Mouse (Mus musculus) bone marrow macrophage, adult 2 months (primary cell): ENCODE measurements around the gene Cpeb1. TPM values are rescaled to one million over a fixed set of nuclear protein-coding genes. Genes with fewer than 3 reads are reported as not detected.

ENCODE experiments used
- H3K27ac ChIP-seq: 2 replicates; pipeline ENCODE4 v1.5.1; 2012; ENCODE audit warnings: low read depth, low read length; ENCODE audit not compliant: insufficient read depth
- H3K4me1 ChIP-seq: 2 replicates; pipeline ENCODE4 v1.6.1; 2012; ENCODE audit warnings: low read length; ENCODE audit not compliant: control insufficient read depth, insufficient read depth
- H3K4me3 ChIP-seq: 2 replicates; pipeline ENCODE4 v1.5.1; 2012; ENCODE audit warnings: mild to moderate bottlenecking, low read length, moderate library complexity; ENCODE audit not compliant: insufficient read depth
- CTCF ChIP-seq: IDR thresholded peaks from 2 replicates; pipeline ENCODE4 v1.5.1; 2012; ENCODE audit warnings: low read depth, mild to moderate bottlenecking, low read length, moderate library complexity
- POLR2A ChIP-seq: IDR thresholded peaks from 2 replicates; pipeline ENCODE4 v1.6.1; 2012; ENCODE audit warnings: mild to moderate bottlenecking, low read depth, low read length, borderline replicate concordance
- polyA plus RNA-seq: library from polyadenylated mRNA; stranded (reverse); fragments of >200 nt; gene quantifications from 2 replicates; pipeline ENCODE4 v1.2.4, GENCODE M21; 2012; ENCODE audit not compliant: missing spikeins, insufficient read depth, insufficient read length

Gene Cpeb1
- polyA plus RNA-seq, 1 experiment, result 0.97 TPM

DNA sequence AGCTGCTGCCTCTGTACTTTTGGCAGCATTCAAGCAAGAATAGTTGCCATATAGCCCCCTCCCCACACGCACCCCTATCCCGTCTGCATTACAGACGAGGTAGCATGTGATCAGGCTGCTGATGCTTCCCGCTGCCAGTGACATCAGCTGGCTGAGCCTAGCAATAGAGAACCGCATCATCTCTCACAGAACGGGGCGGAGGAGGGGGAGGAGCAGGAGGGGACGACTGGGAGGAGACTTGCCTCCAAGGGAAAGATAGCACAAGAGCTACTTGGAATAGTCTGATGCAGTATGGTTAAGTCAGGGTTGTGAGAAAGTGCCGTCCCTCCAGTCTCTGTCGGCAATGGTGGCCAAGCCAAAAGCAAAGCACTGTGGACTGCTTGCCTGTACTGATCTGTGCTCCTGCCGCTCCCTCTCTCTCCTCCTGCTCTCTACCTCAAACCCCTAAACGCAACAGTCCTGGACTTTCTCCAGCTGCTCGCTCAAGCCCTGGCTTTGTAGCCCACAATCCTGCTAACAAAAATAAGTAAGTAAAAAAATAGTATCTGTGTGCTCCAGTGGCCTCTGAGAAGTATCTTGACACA is 82.8 kb downstream of the Cpeb1 start:
- Histone ChIP-seq H3K4me1 (peaks cover 31% of the 10 kb centered on the region), H3K4me3 (peak overlapping the region; percentile 20), H3K27ac (peak overlapping the region; percentile 49)
- no peak for TF ChIP-seq CTCF
- TF ChIP-seq POLR2A, result no peak

DNA sequence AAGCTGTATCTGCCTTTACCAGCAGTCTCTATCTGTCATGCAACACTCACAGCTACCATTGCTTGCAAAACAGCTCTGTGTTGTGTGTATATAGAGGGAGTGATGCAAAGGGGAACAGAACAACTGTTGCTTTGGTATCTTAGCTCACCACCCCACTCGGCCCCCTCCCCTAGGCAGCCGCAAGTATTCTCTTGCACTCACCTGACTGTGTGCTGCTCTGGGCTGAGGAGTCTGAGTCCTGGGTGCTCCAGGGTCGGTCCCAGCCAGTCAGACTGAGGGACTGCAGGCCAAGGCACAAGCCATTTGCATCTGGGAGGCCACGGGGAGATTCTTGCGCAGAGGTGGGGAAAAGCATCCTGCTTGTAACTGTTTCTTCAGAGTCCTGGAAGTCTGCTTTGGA is 83.5 kb downstream of the Cpeb1 start:
- Histone ChIP-seq H3K4me1 (peaks cover 31% of the 10 kb centered on the region), H3K4me3 (peak overlapping the region; percentile 20), H3K27ac (peak overlapping the region; percentile 49)
- TF ChIP-seq POLR2A, result no peak
- no peak for TF ChIP-seq CTCF

DNA sequence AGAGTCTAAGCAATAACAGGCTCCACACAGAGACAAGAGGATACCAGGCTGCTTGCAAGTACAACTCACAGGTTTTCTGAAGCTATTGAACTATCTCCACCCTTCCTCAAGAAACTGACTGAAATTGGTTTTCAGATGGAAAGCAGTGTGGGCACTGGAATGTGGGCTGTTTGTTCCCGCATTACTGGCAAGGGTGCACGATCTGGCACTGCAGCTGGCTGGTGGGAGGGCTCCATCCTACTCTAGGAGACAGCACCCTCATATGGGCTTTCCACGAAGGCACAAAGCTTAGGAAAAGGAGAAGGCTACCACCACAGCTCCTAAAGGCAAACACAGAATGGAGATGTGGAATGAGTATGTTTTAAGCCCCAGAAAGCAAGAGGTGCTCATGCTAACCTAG is 85.5 kb downstream of the Cpeb1 start:
- peaks cover 31% of the 10 kb centered on the region for H3K4me1 ChIP-seq
- no peak for TF ChIP-seq CTCF
- TF ChIP-seq POLR2A, result no peak
- no peak overlapping the region for H3K27ac ChIP-seq
- no peak overlapping the region for H3K4me3 ChIP-seq

DNA sequence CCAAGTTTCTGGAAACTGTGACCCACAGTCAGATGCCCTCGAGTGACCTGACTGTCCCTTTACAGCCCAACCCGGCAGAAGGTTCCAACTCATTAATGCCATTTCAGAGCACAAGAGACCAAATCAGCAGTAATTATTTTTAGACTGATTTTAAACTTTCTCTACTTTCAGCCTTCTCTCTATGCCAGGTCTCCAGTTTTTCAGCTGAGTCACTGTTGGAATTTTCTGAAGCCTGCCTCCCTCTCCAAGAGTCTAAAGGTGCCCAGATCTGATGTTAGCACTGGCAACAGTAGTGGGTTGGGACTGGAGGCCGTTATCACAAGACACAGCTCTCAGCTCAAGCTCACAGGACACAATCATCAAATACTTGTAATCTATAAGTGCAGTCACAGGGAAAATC is 87.3 kb downstream of the Cpeb1 start:
- no peak overlapping the region for H3K27ac ChIP-seq
- TF ChIP-seq CTCF (no peak), POLR2A (no peak)
- H3K4me3 ChIP-seq, result no peak overlapping the region
- H3K4me1 ChIP-seq, result peaks cover 25% of the 10 kb centered on the region

DNA sequence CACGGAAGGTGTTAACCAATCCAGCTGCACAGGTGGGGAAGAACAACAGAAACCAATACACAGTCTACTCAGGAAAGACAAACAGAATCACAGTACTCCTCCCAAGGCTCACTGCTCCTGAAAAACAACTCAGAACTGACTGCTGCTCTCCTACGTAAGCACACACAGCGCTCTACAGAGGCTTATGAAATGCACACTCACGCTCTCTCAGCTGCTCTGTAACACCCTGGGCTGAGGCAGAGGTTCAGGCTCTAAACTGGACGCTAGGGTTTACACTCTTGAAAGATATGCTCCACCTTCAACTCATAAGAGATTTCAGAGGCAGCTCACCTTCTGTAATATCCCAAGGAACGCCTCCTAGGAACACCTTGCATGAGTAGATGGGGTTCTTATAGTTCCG is 98.3 kb downstream of the Cpeb1 start:
- TF ChIP-seq POLR2A (no peak), CTCF (no peak)
- no peak overlapping the region for H3K4me3 ChIP-seq
- no peaks in the 10 kb centered on the region for H3K4me1 ChIP-seq
- H3K27ac ChIP-seq, result no peak overlapping the region

DNA sequence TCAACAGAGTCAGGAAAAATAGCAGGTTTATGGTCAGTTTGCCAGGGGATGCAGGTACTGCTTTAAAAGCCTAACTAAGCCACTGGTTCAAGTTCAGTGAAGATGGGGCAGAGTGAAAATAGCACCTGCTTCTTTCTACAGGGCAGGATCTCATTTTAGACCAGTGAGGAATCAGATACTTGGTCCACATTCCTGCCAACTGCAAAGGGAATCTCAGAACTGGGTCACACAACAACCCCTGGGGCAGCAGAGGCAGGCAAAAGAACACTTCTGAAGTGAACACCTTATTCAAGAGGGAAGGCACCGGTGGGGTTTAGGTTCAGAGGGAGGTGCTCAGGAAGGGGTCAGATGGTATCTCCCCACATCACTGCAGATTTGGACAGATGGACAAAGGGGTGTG is 98.9 kb downstream of the Cpeb1 start:
- Histone ChIP-seq H3K27ac (no peak overlapping the region), H3K4me3 (no peak overlapping the region), H3K4me1 (no peaks in the 10 kb centered on the region)
- TF ChIP-seq POLR2A (no peak), CTCF (no peak)

DNA sequence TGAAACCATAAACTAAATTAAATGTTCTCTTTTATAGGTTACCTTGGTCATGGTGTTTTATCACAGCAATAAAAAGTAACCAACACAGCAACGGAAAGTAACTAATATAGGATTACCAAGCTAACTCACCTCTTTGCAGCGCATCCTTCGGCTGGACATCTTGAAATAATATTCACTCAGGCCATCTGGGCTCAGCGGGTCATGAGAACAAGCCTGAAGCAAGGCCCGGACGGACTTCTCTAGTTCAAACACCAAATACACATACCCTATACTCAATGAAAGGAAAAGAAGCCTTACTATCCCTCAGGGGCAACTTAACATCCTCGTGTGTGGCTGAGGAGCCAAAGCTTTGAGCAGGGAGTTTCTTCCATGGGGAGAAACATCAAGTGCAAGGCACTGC is 99.5 kb downstream of the Cpeb1 start:
- TF ChIP-seq POLR2A (no peak), CTCF (no peak)
- no peaks in the 10 kb centered on the region for H3K4me1 ChIP-seq
- no peak overlapping the region for H3K27ac ChIP-seq
- no peak overlapping the region for H3K4me3 ChIP-seq

DNA sequence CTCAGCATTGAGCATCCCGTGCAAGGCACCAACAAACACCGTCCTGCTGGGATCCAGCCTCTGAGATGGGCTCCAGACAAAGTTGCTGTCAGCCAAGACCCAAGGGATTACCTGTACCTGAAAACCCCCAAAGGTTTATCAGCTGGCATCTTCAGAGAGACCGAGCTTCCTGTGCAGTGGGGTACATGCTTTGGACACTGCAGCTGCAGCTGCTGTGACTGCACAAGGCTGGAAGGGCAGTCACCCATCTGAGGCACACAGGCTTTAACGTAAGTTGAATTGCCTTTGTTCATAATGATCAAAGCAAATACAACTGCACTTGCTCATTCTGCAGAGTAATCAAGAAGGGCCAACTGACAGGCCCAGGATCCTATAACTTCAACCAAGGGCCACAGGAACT is 103.4 kb downstream of the Cpeb1 start:
- TF ChIP-seq POLR2A (no peak), CTCF (no peak)
- Histone ChIP-seq H3K4me3 (no peak overlapping the region), H3K4me1 (peaks cover 13% of the 10 kb centered on the region), H3K27ac (no peak overlapping the region)

DNA sequence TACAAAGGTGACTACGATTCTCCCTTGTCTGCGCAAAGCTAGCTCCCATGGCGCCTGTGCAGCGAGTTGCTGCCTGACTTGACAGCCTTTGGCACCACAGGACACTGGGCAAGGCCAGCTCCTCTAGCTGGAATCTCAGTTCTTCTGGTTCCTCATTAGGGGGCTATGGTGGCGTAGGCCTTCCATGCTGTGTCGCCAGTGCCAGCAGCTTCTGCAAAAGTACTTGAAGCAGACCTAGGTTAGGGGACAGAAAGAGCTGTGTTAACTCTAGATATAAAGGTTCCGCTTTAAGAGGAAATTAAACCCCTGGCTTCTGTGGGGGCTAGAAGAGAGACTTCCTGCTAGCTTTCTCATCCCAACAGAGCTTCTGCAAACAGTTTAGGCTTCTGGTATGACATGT is 107.1 kb downstream of the Cpeb1 start:
- Histone ChIP-seq H3K4me1 (peaks cover 28% of the 10 kb centered on the region), H3K4me3 (no peak overlapping the region), H3K27ac (peak overlapping the region; percentile 87)
- TF ChIP-seq CTCF (no peak), POLR2A (no peak)

DNA sequence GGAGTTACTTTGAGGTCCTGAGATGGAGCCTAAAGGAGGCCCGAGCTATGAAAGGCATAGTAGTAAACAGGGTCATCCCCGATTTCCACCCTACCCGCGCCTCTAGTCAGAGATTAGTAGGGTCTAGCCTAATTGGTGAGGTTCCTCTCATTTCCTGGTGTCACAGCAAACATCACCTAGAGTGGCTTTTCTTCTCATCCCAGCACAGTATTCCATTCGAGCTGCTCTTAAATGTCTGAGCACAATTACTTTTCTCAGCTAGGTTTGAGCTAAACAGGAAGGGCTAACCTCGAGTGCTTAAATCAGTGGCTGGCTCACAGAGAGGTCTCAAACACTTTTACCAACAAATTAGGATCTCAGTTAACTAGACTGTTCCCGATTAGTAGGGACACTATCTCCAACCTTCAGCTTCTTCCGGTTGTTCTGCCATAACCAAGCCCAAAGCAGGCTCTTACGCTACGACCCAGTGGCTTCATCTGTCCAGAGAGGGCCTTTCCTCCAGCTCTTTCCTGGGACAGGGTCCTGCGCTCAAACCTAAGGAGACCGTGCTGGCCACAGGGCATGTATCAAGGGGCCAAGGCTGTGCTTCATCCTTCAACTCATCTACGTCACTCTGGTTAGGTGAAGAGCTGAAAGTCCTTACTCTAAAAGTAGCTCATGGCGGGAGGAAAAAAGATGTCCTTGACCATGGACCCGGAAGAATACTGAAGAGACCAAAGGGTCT is 109.7 kb downstream of the Cpeb1 start:
- TF ChIP-seq CTCF, result no peak
- TF ChIP-seq POLR2A, result no peak

More for the DNA sequence above, 109.7 kb downstream of the Cpeb1 start:
- peak overlapping the region; percentile 54 for H3K27ac ChIP-seq
- peak overlapping the region; percentile 66 for H3K4me3 ChIP-seq
- peaks cover 33% of the 10 kb centered on the region for H3K4me1 ChIP-seq
